Mouse (Mus musculus) stomach, postnatal 0 days (tissue): ENCODE results near the gene Ccl9.

Experiments used
- CTCF ChIP-seq: IDR thresholded peaks from 2 replicates; pipeline ENCODE4 v1.5.1; 2016; ENCODE audit warnings: antibody characterized with exemption, low read depth, mild to moderate bottlenecking, moderate library complexity
- EP300 ChIP-seq: optimal IDR thresholded peaks from 2 replicates; pipeline ENCODE3; 2016; ENCODE audit warnings: antibody characterized with exemption

DNA sequence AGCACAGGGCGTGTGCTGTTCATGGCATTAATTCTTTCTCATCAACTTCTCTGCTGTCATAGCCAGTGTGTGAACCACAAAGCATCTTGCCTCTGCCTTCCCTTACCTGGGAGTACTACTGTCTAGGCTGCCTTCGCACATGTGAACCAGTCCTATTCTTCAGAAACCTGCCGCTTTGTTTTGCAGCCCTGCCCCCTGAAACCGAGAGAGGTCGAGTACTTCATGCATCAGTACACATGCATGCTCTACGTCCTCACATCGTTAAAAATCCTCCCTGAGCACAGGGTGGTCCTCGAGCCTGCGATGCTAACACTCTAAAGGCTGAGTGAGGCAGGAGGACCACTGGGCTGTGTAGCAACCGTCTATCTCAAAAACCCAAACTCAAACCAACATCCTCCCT, 21.4 kb downstream of the Ccl9 start:
- TF ChIP-seq CTCF (no peak), EP300 (no peak)
